Mouse (Mus musculus) midbrain, embryonic 16.5 days (tissue): ENCODE results near the gene Sh3gl1. TPM values are rescaled to one million over a fixed set of nuclear protein-coding genes. Genes with fewer than 3 reads are reported as not detected.

Source experiments
- ATAC-seq: fragments of 200-750 bp; cut with Nextera tagmentation; 2 replicates; pipeline ENCODE4 v1.8.0; 2017; ENCODE audit warnings: moderate TSS enrichment
- H3K27ac ChIP-seq: fragments of 300-500 bp; sonication (generic); 2 replicates; pipeline ENCODE4 v1.5.1; 2014; ENCODE audit warnings: mild to moderate bottlenecking, low read length, mixed read lengths
- H3K27me3 ChIP-seq: fragments of 300-500 bp; sonication (generic); 2 replicates; pipeline ENCODE4 v1.6.1; 2014; ENCODE audit warnings: low read depth, low read length, mixed read lengths; ENCODE audit not compliant: control insufficient read depth, insufficient read depth
- H3K36me3 ChIP-seq: fragments of 300-500 bp; sonication (generic); 2 replicates; pipeline ENCODE4 v1.6.1; 2014; ENCODE audit warnings: mild to moderate bottlenecking, low read length, moderate library complexity, mixed read lengths; ENCODE audit not compliant: control insufficient read depth, insufficient read depth
- H3K4me1 ChIP-seq: fragments of 300-500 bp; sonication (generic); 2 replicates; pipeline ENCODE4 v1.6.1; 2014; ENCODE audit warnings: mild to moderate bottlenecking, low read length, mixed read lengths; ENCODE audit not compliant: control insufficient read depth, insufficient read depth
- H3K4me2 ChIP-seq: fragments of 300-500 bp; sonication (generic); 2 replicates; pipeline ENCODE4 v1.6.1; 2014; ENCODE audit warnings: mild to moderate bottlenecking, low read length, mixed read lengths
- H3K4me3 ChIP-seq: fragments of 300-500 bp; sonication (generic); 2 replicates; pipeline ENCODE4 v1.5.1; 2014; ENCODE audit warnings: low read depth, mild to moderate bottlenecking, low read length, moderate library complexity, mixed read lengths
- H3K9ac ChIP-seq: fragments of 300-500 bp; sonication (generic); 2 replicates; pipeline ENCODE4 v1.6.1; 2014; ENCODE audit warnings: low read depth, low read length, mixed read lengths
- H3K9me3 ChIP-seq: fragments of 300-500 bp; sonication (generic); replicated peaks from 2 replicates; pipeline ENCODE4 v1.6.1; 2014; ENCODE audit warnings: mild to moderate bottlenecking, low read length, mixed read lengths; ENCODE audit not compliant: control insufficient read depth, poor library complexity, severe bottlenecking
- WGBS: fragments of 180-500 bp; shearing (Covaris S2); extraction: QIAGEN DNeasy Blood & Tissue Kit; methylation state at CpG from one replicate; pipeline ENCODE4 v1.1.7; 2014; 5-methylcytosine and 5-hydroxymethylcytosine counted together
- polyA plus RNA-seq: library from polyadenylated mRNA; unstranded; fragments of >200 nt; fragmentation: Nextera tagmentation; extraction: Ambion mirVana; gene quantifications from 2 replicates; pipeline ENCODE4 v1.2.1, GENCODE M21; 2015

Gene Sh3gl1
- polyA plus RNA-seq, 1 experiment from 2014 or later = 102 TPM

GRCm38 (mm10) chr17:55969966-55970891 lies 66.2 kb downstream of the Sh3gl1 start, which contains the start of gene Shd:
TSS of gene Shd (plus strand) at chr17:55970467.
- peak within 1 kb of the TSS; percentile 94 for H3K9ac ChIP-seq
- peak within 1 kb of the TSS; percentile 97 for H3K4me2 ChIP-seq
- H3K27ac ChIP-seq = peak within 1 kb of the TSS; percentile 87
- peak within 1 kb of the TSS; percentile 77 for H3K4me3 ChIP-seq
- peaks cover 36% of the 10 kb centered on the region for H3K4me1 ChIP-seq
- ATAC-seq = peak; percentile 50
- H3K27me3 ChIP-seq = no peaks in the 10 kb centered on the region
- no peaks in the 10 kb centered on the region for H3K9me3 ChIP-seq
- WGBS = 7% methylated on average over 42 of the region's 55 CpGs
- peaks cover 15% of the 10 kb centered on the region for H3K36me3 ChIP-seq

- Histone ChIP-seq H3K4me3 (peak overlapping the region; percentile 77), H3K4me1 (peaks cover 36% of the 10 kb centered on the region), H3K4me2 (peak overlapping the region; percentile 97), H3K27ac (peak overlapping the region; percentile 87), H3K36me3 (peaks cover 17% of the 10 kb centered on the region), H3K27me3 (no peaks in the 10 kb centered on the region), H3K9me3 (no peaks in the 10 kb centered on the region), H3K9ac (peak overlapping the region; percentile 94)
- peak; percentile 75 for ATAC-seq
- WGBS = 8% methylated on average over 14 of the region's 14 CpGs
These were observed 66.9 kb downstream of the Sh3gl1 start for GRCm38 (mm10) chr17:55969560-55969959.

GRCm38 (mm10) chr17:55968210-55968609 lies 68.2 kb downstream of the Sh3gl1 start:
- Histone ChIP-seq H3K4me3 (no peak overlapping the region), H3K27ac (peak overlapping the region; percentile 87; the same call in 1 of the 2 replicates), H3K36me3 (peaks cover 9% of the 10 kb centered on the region; the same call in 1 of the 2 replicates), H3K4me1 (peaks cover 36% of the 10 kb centered on the region), H3K27me3 (no peaks in the 10 kb centered on the region), H3K4me2 (no peak overlapping the region), H3K9me3 (no peaks in the 10 kb centered on the region), H3K9ac (no peak overlapping the region)
- no peak for ATAC-seq
- WGBS = 58% methylated on average over 7 of the region's 7 CpGs

GRCm38 (mm10) chr17:55967186-55967585 lies 69.2 kb downstream of the Sh3gl1 start:
- Histone ChIP-seq H3K4me3 (no peak overlapping the region), H3K27me3 (no peaks in the 10 kb centered on the region), H3K9ac (no peak overlapping the region), H3K27ac (no peak overlapping the region), H3K4me2 (no peak overlapping the region), H3K4me1 (peaks cover 31% of the 10 kb centered on the region), H3K36me3 (peaks cover 7% of the 10 kb centered on the region; the same call in 1 of the 2 replicates), H3K9me3 (no peaks in the 10 kb centered on the region)
- WGBS = 97% methylated on average over 4 of the region's 4 CpGs
- no peak for ATAC-seq

Other genes starting within 250 kb of the Sh3gl1 start
- gene Zfp119a, start 157.7 kb downstream of the Sh3gl1 start, polyA plus RNA-seq = 12.8 and 14.8 TPM in 2 replicates
- 14.1 and 15.6 TPM in 2 replicates for gene Zfp959, start 144.5 kb downstream of the Sh3gl1 start, polyA plus RNA-seq
- gene Zfp119b, start 87.1 kb downstream of the Sh3gl1 start, polyA plus RNA-seq = 10.1 and 11.2 TPM in 2 replicates
- 6.0 and 7.1 TPM in 2 replicates for gene Ebi3, start 84.0 kb downstream of the Sh3gl1 start, polyA plus RNA-seq
- 21.2 and 24.6 TPM in 2 replicates for gene Yju2, start 77.5 kb downstream of the Sh3gl1 start, polyA plus RNA-seq
- 185 and 187 TPM in 2 replicates for gene Shd, start 66.2 kb downstream of the Sh3gl1 start, polyA plus RNA-seq
- 200 and 218 TPM in 2 replicates for gene Fsd1, start 50.1 kb downstream of the Sh3gl1 start, polyA plus RNA-seq
- 6.4 and 7.6 TPM in 2 replicates for gene Stap2, start 31.1 kb downstream of the Sh3gl1 start, polyA plus RNA-seq
- 115 and 117 TPM in 2 replicates for gene Mpnd, start 30.9 kb downstream of the Sh3gl1 start, polyA plus RNA-seq
- gene Chaf1a, start 3.8 kb upstream of the Sh3gl1 start, polyA plus RNA-seq = 3.6 and 5.0 TPM in 2 replicates
- 84.0 and 88.5 TPM in 2 replicates for gene Ubxn6, start 38.4 kb upstream of the Sh3gl1 start, polyA plus RNA-seq
- 140 and 148 TPM in 2 replicates for gene Hdgfl2, start 43.0 kb upstream of the Sh3gl1 start, polyA plus RNA-seq
- gene Plin4, start 73.2 kb upstream of the Sh3gl1 start, polyA plus RNA-seq = 0.05 and 0.15 TPM in 2 replicates
- gene Plin5, start 81.0 kb upstream of the Sh3gl1 start, polyA plus RNA-seq = 1.2 and 2.8 TPM in 2 replicates
- gene Lrg1, start 85.4 kb upstream of the Sh3gl1 start, polyA plus RNA-seq = 0.25 and 0.30 TPM in 2 replicates
- 13.2 and 14.4 TPM in 2 replicates for gene Sema6b, start 103.7 kb upstream of the Sh3gl1 start, polyA plus RNA-seq
- 10.5 and 10.8 TPM in 2 replicates for gene Tnfaip8l1, start 125.8 kb upstream of the Sh3gl1 start, polyA plus RNA-seq
- 65.7 and 71.5 TPM in 2 replicates for gene Mydgf, start 147.3 kb upstream of the Sh3gl1 start, polyA plus RNA-seq
- 24.2 and 25.4 TPM in 2 replicates for gene Dpp9, start 182.3 kb upstream of the Sh3gl1 start, polyA plus RNA-seq
- 15.5 and 18.2 TPM in 2 replicates for gene Fem1a, start 220.2 kb upstream of the Sh3gl1 start, polyA plus RNA-seq
- gene Ticam1, start 240.2 kb upstream of the Sh3gl1 start, polyA plus RNA-seq = 1.3 TPM in 2 replicates